Mouse (Mus musculus): ENCODE measurements around the gene Utp6.

Utp6 gene

GRCm38 (mm10) chr11:79884784-79885183 lies 77.4 kb downstream of the Utp6 start:
- in situ Hi-C loops (cut with MboI, MseI), result no loop called here
